24 mouse cellular contexts compared by ENCODE assay signal in the genomic region with DNA sequence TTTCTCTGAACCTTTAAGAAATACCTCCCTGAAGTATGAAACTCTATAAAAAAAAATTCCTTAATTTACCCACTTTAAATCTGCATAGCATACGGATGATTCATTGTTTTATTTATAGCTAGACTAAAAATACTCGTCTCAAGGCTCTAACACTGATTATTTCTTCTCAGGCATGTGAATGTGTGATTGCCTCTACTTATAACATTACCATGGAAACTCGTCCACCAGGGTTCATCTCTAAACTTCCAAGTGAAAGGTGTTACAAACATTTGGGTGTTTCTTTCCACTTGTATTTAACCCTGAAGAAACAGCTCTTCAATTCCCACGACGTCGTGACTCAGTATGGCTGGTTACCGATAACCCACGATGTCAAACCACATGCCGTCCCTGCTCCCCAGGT.
DNase-seq lines count a peak whose midpoint lies in the region; ATAC-seq lines count a peak whose summit lies in the region.
"Had no signal": no experiment of that assay in that cellular context is flagged by ENCODE, and none has a peak within 500 bp of the region (broad histone marks: within the 10 kb centered on the region; RNA-seq: fewer than 3 reads in every experiment).

No protein-coding gene starts in this region.

- H3K27me3 ChIP-seq in hindbrain, embryonic 16.5 days (replicated peaks; ENCODE audit: control insufficient read depth, insufficient read depth, low read length) = no peaks in the 10 kb centered on the region
- H3K27me3 ChIP-seq: heart, embryonic 13.5 days; Patski had no signal

- intact Hi-C loops in left cerebral cortex, postnatal 36 days (cut with DNase I) = no loop called here

- WGBS in hindbrain, embryonic 16.5 days = 93% methylated on average over 9 of the region's 9 CpGs

- H3K9ac ChIP-seq in hindbrain, embryonic 16.5 days (ENCODE audit: low read depth, low read length) = no peak overlapping the region
- H3K9ac ChIP-seq: heart, embryonic 13.5 days; hindbrain, embryonic 14.5 days had no signal

- peak; percentile 82 for ATAC-seq in frontal cortex, adult (ENCODE audit: low TSS enrichment)
- ATAC-seq in hindbrain, embryonic 16.5 days = no peak
- ATAC-seq: forebrain, embryonic 14.5 days; Patski had no signal

- H3K36me3 ChIP-seq in hindbrain, embryonic 16.5 days (ENCODE audit: control insufficient read depth, insufficient read depth, low read length) = no peaks in the 10 kb centered on the region

- H3K4me1 ChIP-seq in hindbrain, embryonic 16.5 days (ENCODE audit: control insufficient read depth, insufficient read depth, low read depth, low read length) = peaks cover 5% of the 10 kb centered on the region

- DNase-seq in frontal cortex, postnatal 10 days (ENCODE audit: low spot score in 2 of 2) = no peak
- DNase-seq in left cerebral cortex, adult 9 months (ENCODE audit: low spot score in 2 of 2) = peak; percentile 29 to 59
- DNase-seq in left cerebral cortex, postnatal 36 days (ENCODE audit: low spot score in 2 of 2) = no peak
- peak; percentile 43 for DNase-seq in 3T3-L1 (ENCODE audit: low read depth, low spot score)
- peak; percentile 21 for DNase-seq in NIH3T3 (ENCODE audit: low read depth)
- no peak for DNase-seq in layer of hippocampus, adult 9-11 months
- DNase-seq: adrenal gland, postnatal 10 days; adrenal gland, postnatal 36 days; cerebellum, adult 11 months; cerebellum, adult 8-10 months; cerebellum, postnatal 10 days; gastrocnemius, postnatal 10 days; gastrocnemius, postnatal 36 days; heart, adult 2 months; heart, postnatal 14 days; heart, postnatal 4 days had no signal

- no peak overlapping the region for H3K4me3 ChIP-seq in hindbrain, embryonic 16.5 days (ENCODE audit: low read length)
- H3K4me3 ChIP-seq: forebrain, embryonic 10.5 days; heart, adult 2 months; heart, embryonic 10.5 days; heart, embryonic 13.5 days had no signal

- no peak overlapping the region for H3K4me2 ChIP-seq in hindbrain, embryonic 16.5 days (ENCODE audit: low read length)
- H3K4me2 ChIP-seq: heart, embryonic 13.5 days; hindbrain, embryonic 14.5 days had no signal

- no peak overlapping the region for H3K27ac ChIP-seq in hindbrain, embryonic 16.5 days (ENCODE audit: low read depth, low read length)
- H3K27ac ChIP-seq: forebrain, embryonic 10.5 days; heart, adult 2 months; heart, embryonic 10.5 days; heart, embryonic 13.5 days; hindbrain, embryonic 14.5 days had no signal

- no peaks in the 10 kb centered on the region for H3K9me3 ChIP-seq in hindbrain, embryonic 16.5 days (ENCODE audit: control insufficient read depth, low read length)
- H3K9me3 ChIP-seq: forebrain, embryonic 10.5 days; heart, embryonic 10.5 days; heart, embryonic 13.5 days had no signal

Comparison
In these comparisons a context has a peak if more than half of its experiments do, and no peak if none do; other contexts are left out.
1. DNase-seq: peak in left cerebral cortex, adult 9 months (2 of 2), 3T3-L1 (single experiment) and NIH3T3 (single experiment); none in frontal cortex, postnatal 10 days (0 of 2), left cerebral cortex, postnatal 36 days (0 of 2) and layer of hippocampus, adult 9-11 months (single experiment).